Mouse (Mus musculus) cerebellum, adult (tissue): ENCODE measurements around the gene Gm11214.
A peak's percentile ranks its signal among the peaks of the same experiment; 100 is the strongest.

Source experiments
- ATAC-seq: cut with Nextera tagmentation; 2 replicates; pipeline ENCODE4 v1.9.2; 2017; ENCODE audit warnings: mild to moderate bottlenecking, moderate library complexity, mixed read lengths; ENCODE audit not compliant: insufficient number of reproducible peaks, low FRiP score, low TSS enrichment

Gm11214 gene

GRCm38 (mm10) chr4:63663279-63663678, at the start of gene Gm11214:
TSS of gene Gm11214 (minus strand) at chr4:63663379.
- no peak for ATAC-seq

- ATAC-seq = no peak
Observed at GRCm38 (mm10) chr4:63711886-63712285, 48.7 kb upstream of the Gm11214 start.

- no peak for ATAC-seq
Observed at GRCm38 (mm10) chr4:63710431-63711220, 47.4 kb upstream of the Gm11214 start.

- no peak for ATAC-seq
Observed at GRCm38 (mm10) chr4:63706279-63706971, 43.2 kb upstream of the Gm11214 start.

- ATAC-seq = no peak
Observed at GRCm38 (mm10) chr4:63704232-63704631, 41.1 kb upstream of the Gm11214 start.

- no peak for ATAC-seq
Observed at GRCm38 (mm10) chr4:63703686-63704085, 40.5 kb upstream of the Gm11214 start.

- ATAC-seq = no peak
Observed at GRCm38 (mm10) chr4:63702006-63702704, 39.0 kb upstream of the Gm11214 start.

- ATAC-seq = no peak
Observed at GRCm38 (mm10) chr4:63699749-63700148, 36.6 kb upstream of the Gm11214 start.

- ATAC-seq = no peak
Observed at GRCm38 (mm10) chr4:63696921-63697320, 33.7 kb upstream of the Gm11214 start.

GRCm38 (mm10) chr4:63692351-63692750, 29.2 kb upstream of the Gm11214 start:
- no peak for ATAC-seq

GRCm38 (mm10) chr4:63687429-63687828, 24.2 kb upstream of the Gm11214 start:
- ATAC-seq = no peak

- peak; percentile 47; the same call in 1 of the 2 replicates for ATAC-seq
Observed at GRCm38 (mm10) chr4:63686157-63686556, 23.0 kb upstream of the Gm11214 start.

- ATAC-seq = no peak
Observed at GRCm38 (mm10) chr4:63685253-63685525, 22.0 kb upstream of the Gm11214 start.

- ATAC-seq = no peak
Observed at GRCm38 (mm10) chr4:63684412-63685252, 21.5 kb upstream of the Gm11214 start.

GRCm38 (mm10) chr4:63683716-63684115, 20.5 kb upstream of the Gm11214 start:
- ATAC-seq = no peak

GRCm38 (mm10) chr4:63683056-63683455, 19.9 kb upstream of the Gm11214 start:
- no peak for ATAC-seq

GRCm38 (mm10) chr4:63682441-63682840, 19.3 kb upstream of the Gm11214 start:
- ATAC-seq = no peak

- ATAC-seq = no peak
Observed at GRCm38 (mm10) chr4:63681557-63681956, 18.4 kb upstream of the Gm11214 start.

GRCm38 (mm10) chr4:63675128-63675527, 11.9 kb upstream of the Gm11214 start:
- ATAC-seq = no peak

GRCm38 (mm10) chr4:63668255-63668654, 5.1 kb upstream of the Gm11214 start:
- ATAC-seq = no peak
